Mouse (Mus musculus) hindbrain, embryonic 16.5 days (tissue): ENCODE measurements around the gene Mtfr1l. TPM values are rescaled to one million over a fixed set of nuclear protein-coding genes. Genes with fewer than 3 reads are reported as not detected.
"Not testable (repeated sequence)": the region's sequence is repeated elsewhere in the genome, so short reads cannot be mapped to it uniquely, and the experiment has no call there.

Experiments
- ATAC-seq: fragments of 200-750 bp; cut with Nextera tagmentation; 2 replicates; pipeline ENCODE4 v1.8.0; 2017; ENCODE audit warnings: moderate TSS enrichment, moderate library complexity
- H3K27ac ChIP-seq: fragments of 300-500 bp; sonication (generic); 2 replicates; pipeline ENCODE4 v1.5.1; 2014; ENCODE audit warnings: low read depth, mild to moderate bottlenecking, control low read depth, low read length, moderate library complexity
- H3K27me3 ChIP-seq: fragments of 300-500 bp; sonication (generic); replicated peaks from 2 replicates; pipeline ENCODE4 v1.6.1; 2014; ENCODE audit warnings: low read length; ENCODE audit not compliant: control insufficient read depth, insufficient read depth
- H3K36me3 ChIP-seq: fragments of 300-500 bp; sonication (generic); 2 replicates; pipeline ENCODE4 v1.6.1; 2014; ENCODE audit warnings: mild to moderate bottlenecking, low read length, moderate library complexity, mixed read lengths; ENCODE audit not compliant: control insufficient read depth, insufficient read depth
- H3K4me1 ChIP-seq: fragments of 300-500 bp; sonication (generic); 2 replicates; pipeline ENCODE4 v1.6.1; 2014; ENCODE audit warnings: low read depth, low read length; ENCODE audit not compliant: control insufficient read depth, insufficient read depth
- H3K4me2 ChIP-seq: fragments of 300-500 bp; sonication (generic); 2 replicates; pipeline ENCODE4 v1.6.1; 2014; ENCODE audit warnings: mild to moderate bottlenecking, low read length, control low read depth, moderate library complexity
- H3K4me3 ChIP-seq: fragments of 300-500 bp; sonication (generic); 2 replicates; pipeline ENCODE4 v1.5.1; 2014; ENCODE audit warnings: mild to moderate bottlenecking, low read length, control low read depth, moderate library complexity
- H3K9ac ChIP-seq: fragments of 300-500 bp; sonication (generic); 2 replicates; pipeline ENCODE4 v1.6.1; 2014; ENCODE audit warnings: low read depth, mild to moderate bottlenecking, control low read depth, low read length, moderate library complexity
- H3K9me3 ChIP-seq: fragments of 300-500 bp; sonication (generic); 2 replicates; pipeline ENCODE4 v1.6.1; 2014; ENCODE audit warnings: mild to moderate bottlenecking, low read length, moderate library complexity; ENCODE audit not compliant: control insufficient read depth
- WGBS: fragments of 180-500 bp; shearing (Covaris S2); extraction: QIAGEN DNeasy Blood & Tissue Kit; methylation state at CpG from one replicate; pipeline ENCODE4 v1.1.7; 2014; 5-methylcytosine and 5-hydroxymethylcytosine counted together
- polyA plus RNA-seq: library from polyadenylated mRNA; unstranded; fragments of >200 nt; fragmentation: Nextera tagmentation; extraction: Ambion mirVana; gene quantifications from 2 replicates; pipeline ENCODE4 v1.2.1, GENCODE M21; 2015

The Mtfr1l gene
- polyA plus RNA-seq, 1 experiment from 2014 or later: 182 TPM

- H3K27ac ChIP-seq: peak overlapping the region; percentile 49
- H3K9ac ChIP-seq, H3K4me3 ChIP-seq, ATAC-seq, H3K27me3 ChIP-seq, H3K4me2 ChIP-seq, H3K36me3 ChIP-seq, H3K9me3 ChIP-seq: not testable (repeated sequence)
- peaks cover 18% of the 10 kb centered on the region for H3K4me1 ChIP-seq
- WGBS: 88% methylated on average over 6 of the region's 6 CpGs
These were observed 36.2 kb downstream of the Mtfr1l start for GRCm38 (mm10) chr4:134498983-134499382.

GRCm38 (mm10) chr4:134497986-134498731 is 37.0 kb downstream of the Mtfr1l start:
- peak; percentile 65 for ATAC-seq
- H3K4me3 ChIP-seq: peak overlapping the region; percentile 64
- H3K27me3 ChIP-seq: no peaks in the 10 kb centered on the region
- peak overlapping the region; percentile 83 for H3K9ac ChIP-seq
- H3K36me3 ChIP-seq: no peaks in the 10 kb centered on the region
- peak overlapping the region; percentile 80 for H3K4me2 ChIP-seq
- 54% methylated on average over 12 of the region's 12 CpGs for WGBS
- H3K9me3 ChIP-seq: no peaks in the 10 kb centered on the region
- H3K4me1 ChIP-seq: peaks cover 18% of the 10 kb centered on the region
- H3K27ac ChIP-seq: peak overlapping the region; percentile 81

- no peaks in the 10 kb centered on the region for H3K36me3 ChIP-seq
- H3K27me3 ChIP-seq: no peaks in the 10 kb centered on the region
- peak overlapping the region; percentile 80 for H3K4me2 ChIP-seq
- H3K4me3 ChIP-seq: peak overlapping the region; percentile 64
- H3K9me3 ChIP-seq: no peaks in the 10 kb centered on the region
- peak overlapping the region; percentile 81 for H3K27ac ChIP-seq
- peak; percentile 62 for ATAC-seq
- peak overlapping the region; percentile 83 for H3K9ac ChIP-seq
- H3K4me1 ChIP-seq: peaks cover 18% of the 10 kb centered on the region
- WGBS: 12% methylated on average over 6 of the region's 6 CpGs
These were observed 38.0 kb downstream of the Mtfr1l start for GRCm38 (mm10) chr4:134497223-134497622.

GRCm38 (mm10) chr4:134496595-134497210 is 38.5 kb downstream of the Mtfr1l start, which contains the start of gene Paqr7:
Gene Paqr7, plus strand, starts transcription at chr4:134496697.
- WGBS: 3% methylated on average over 33 of the region's 35 CpGs
- peak; percentile 72 for ATAC-seq
- Histone ChIP-seq H3K4me2 (peak within 1 kb of the TSS; percentile 80), H3K36me3 (no peaks in the 10 kb centered on the region), H3K9ac (peak within 1 kb of the TSS; percentile 83), H3K4me1 (peaks cover 18% of the 10 kb centered on the region), H3K4me3 (peak within 1 kb of the TSS; percentile 64), H3K27ac (peak within 1 kb of the TSS; percentile 81), H3K27me3 (no peaks in the 10 kb centered on the region), H3K9me3 (no peaks in the 10 kb centered on the region)

GRCm38 (mm10) chr4:134495546-134495923 is 39.7 kb downstream of the Mtfr1l start:
- no peaks in the 10 kb centered on the region for H3K9me3 ChIP-seq
- H3K4me3 ChIP-seq: no peak overlapping the region
- no peak for ATAC-seq
- H3K9ac ChIP-seq: no peak overlapping the region
- H3K27me3 ChIP-seq: no peaks in the 10 kb centered on the region
- WGBS: 64% methylated on average over 5 of the region's 5 CpGs
- peaks cover 18% of the 10 kb centered on the region for H3K4me1 ChIP-seq
- no peaks in the 10 kb centered on the region for H3K36me3 ChIP-seq
- H3K27ac ChIP-seq: no peak overlapping the region
- no peak overlapping the region for H3K4me2 ChIP-seq

- H3K9me3 ChIP-seq: no peaks in the 10 kb centered on the region
- no peak overlapping the region for H3K27ac ChIP-seq
- no peaks in the 10 kb centered on the region for H3K36me3 ChIP-seq
- H3K4me1 ChIP-seq: peaks cover 18% of the 10 kb centered on the region
- H3K4me3 ChIP-seq: no peak overlapping the region
- WGBS: 66% methylated on average over 16 of the region's 16 CpGs
- H3K4me2 ChIP-seq: no peak overlapping the region
- H3K9ac ChIP-seq: no peak overlapping the region
- ATAC-seq: no peak
- no peaks in the 10 kb centered on the region for H3K27me3 ChIP-seq
These were observed 40.2 kb downstream of the Mtfr1l start for GRCm38 (mm10) chr4:134494780-134495545.

GRCm38 (mm10) chr4:134494161-134494560 is 41.0 kb downstream of the Mtfr1l start:
- not testable (repeated sequence) for H3K27me3 ChIP-seq, H3K27ac ChIP-seq, H3K36me3 ChIP-seq, H3K4me2 ChIP-seq, H3K9me3 ChIP-seq, H3K9ac ChIP-seq, H3K4me3 ChIP-seq, ATAC-seq
- 89% methylated on average over 6 of the region's 6 CpGs for WGBS
- H3K4me1 ChIP-seq: peaks cover 18% of the 10 kb centered on the region

- WGBS: 65% methylated on average over 6 of the region's 6 CpGs
- Histone ChIP-seq H3K4me2 (no peak overlapping the region), H3K27me3 (no peaks in the 10 kb centered on the region), H3K4me1 (peaks cover 11% of the 10 kb centered on the region), H3K27ac (no peak overlapping the region), H3K9me3 (no peaks in the 10 kb centered on the region), H3K36me3 (no peaks in the 10 kb centered on the region), H3K4me3 (no peak overlapping the region), H3K9ac (no peak overlapping the region)
- no peak for ATAC-seq
These were observed 43.5 kb downstream of the Mtfr1l start for GRCm38 (mm10) chr4:134491716-134492115.
